Mouse (Mus musculus): Measurements from ENCODE around the gene Macf1.

The Macf1 gene

DNA sequence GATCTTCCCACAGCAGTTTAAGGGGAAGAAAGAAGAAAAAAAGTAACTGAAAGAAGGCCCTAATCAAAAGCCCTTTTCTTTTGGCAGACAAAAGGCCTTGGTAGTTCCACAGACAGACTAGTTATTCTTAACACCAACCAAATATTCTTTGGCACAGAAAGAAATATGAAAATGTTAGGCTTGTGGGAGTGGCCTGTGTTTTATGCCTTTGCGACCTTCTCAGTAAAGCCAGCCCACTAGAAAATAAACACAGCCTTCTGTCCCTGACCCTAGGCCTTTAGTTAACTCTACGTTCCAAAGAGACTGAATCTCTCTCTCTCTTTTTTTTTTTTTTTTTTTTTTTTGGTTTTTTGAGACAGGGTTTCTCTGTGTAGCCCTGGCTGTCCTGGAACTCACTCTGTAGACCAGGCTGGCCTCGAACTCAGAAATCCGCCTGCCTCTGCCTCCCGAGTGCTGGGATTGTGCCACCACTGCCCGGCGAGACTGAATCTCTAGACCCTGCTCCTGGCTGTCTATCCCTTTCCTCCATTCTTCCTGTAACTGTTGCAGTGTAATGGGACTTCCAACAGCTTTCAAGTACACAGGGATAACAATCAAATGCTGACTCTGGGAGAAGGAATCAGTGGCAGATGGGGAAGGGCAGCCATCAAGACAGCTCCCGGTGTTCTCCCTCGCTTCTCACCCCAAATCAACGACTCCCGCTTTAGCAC lies 85.5 kb downstream of the Macf1 start:
- DNase-seq (ENCODE audit: low read depth, low spot score) = no peak

DNA sequence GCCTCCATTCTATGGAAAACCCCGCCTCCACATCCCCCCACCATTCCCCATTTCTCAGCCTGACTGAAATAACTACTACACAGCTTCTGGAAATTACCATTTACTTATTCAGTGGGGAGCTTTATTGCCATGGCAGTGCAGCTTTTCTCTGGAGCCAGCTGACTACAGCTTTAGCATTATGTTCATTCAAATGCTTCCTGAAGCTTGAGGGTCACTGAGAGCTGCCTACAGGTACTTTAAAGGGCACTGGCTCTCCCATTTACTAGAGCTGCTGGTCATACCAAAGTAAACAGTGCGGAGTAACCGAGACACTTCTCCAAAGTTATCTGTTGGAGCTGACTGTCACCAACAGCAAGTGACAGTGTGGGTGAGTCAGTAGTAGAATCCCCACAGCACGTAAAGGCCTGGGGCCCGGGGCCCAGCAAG lies 89.8 kb downstream of the Macf1 start:
- DNase-seq (ENCODE audit: low read depth, low spot score) = no peak

DNA sequence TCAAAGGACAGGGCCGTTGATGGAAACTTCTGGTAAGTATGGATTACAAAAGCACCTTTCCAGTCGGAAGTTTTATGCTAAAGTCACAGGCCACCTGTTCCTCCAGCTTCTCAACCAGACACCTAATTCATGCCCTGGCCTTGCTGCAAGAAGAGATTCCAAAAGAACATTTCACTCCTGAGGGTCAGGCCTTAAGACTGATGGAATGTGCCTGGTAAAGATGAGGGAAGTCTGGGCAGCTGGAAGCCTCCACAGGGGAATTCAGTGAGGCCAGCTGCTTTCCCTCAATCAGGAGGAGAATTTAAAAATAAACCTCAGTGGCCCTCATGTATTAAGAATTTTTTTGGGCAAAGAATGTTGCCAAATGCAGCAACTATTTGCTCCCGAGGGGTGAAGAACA lies 90.5 kb downstream of the Macf1 start:
- DNase-seq (ENCODE audit: low read depth, low spot score) = no peak

DNA sequence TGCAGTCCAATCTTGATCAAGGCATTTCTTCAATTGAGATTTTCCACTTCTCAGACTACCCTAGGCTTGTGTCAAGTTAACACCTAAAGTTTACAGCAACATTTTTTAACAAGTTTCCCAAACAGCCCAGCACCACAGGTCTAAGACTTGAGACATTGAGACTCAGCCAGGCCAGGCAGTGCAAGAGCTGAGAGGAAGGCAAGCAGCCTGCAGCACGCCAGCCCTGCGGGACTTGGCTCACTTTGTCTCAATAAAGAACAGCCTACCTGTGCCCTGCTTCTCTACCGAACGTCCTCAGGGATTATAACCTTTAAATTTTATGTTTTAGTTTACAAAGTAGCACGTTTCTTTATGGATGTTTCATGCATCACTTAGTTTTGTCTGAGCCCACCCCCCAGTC lies 92.1 kb downstream of the Macf1 start:
- no peak for DNase-seq (ENCODE audit: low read depth, low spot score)

DNA sequence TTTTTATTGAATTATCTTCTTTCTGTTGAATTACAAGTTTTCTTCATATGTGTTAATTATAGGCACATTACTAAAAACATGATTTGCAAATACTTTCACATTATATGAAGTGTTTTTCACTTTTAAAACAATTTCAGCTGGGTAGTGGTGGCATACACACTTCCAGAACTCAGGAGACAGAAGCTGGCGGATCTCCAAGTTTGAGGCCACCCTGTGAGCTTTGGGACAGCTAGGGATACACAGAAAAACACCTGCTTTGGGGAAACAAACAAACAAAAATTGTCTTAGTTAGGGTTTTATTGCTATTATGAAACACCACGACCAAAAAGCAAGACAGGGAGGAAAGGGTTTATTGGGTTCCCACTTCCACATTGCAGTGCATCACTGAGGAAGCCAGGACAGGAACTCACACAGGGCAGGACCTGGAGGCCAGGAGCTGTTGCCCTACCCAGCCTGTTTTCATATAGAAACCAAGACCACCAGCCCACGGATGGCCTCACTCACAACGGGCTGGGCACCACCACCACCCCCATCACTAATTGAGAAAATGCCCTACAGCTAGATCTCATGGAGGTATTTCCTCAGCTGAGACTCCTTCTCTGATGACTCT lies 93.0 kb downstream of the Macf1 start:
- no peak for DNase-seq (ENCODE audit: low read depth, low spot score)

DNA sequence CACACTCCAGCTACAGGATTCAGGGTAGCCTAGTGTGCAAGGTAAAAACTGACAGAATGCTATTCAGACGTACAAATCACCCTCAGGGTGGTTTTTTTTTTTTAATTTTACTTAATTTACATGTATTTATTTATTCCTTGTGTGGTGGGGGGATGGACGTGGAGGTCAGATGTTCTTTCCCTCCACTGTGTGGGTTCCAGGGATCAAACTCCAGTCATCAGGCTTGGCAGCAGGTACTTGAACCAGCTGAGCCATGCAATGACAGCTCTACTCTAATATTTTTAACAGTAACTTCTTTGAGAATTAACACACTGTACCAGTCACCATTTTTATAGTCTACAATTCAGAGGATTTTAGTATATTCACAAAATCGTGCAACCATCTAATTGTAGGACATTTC lies 94.7 kb downstream of the Macf1 start:
- DNase-seq (ENCODE audit: low read depth, low spot score) = no peak

DNA sequence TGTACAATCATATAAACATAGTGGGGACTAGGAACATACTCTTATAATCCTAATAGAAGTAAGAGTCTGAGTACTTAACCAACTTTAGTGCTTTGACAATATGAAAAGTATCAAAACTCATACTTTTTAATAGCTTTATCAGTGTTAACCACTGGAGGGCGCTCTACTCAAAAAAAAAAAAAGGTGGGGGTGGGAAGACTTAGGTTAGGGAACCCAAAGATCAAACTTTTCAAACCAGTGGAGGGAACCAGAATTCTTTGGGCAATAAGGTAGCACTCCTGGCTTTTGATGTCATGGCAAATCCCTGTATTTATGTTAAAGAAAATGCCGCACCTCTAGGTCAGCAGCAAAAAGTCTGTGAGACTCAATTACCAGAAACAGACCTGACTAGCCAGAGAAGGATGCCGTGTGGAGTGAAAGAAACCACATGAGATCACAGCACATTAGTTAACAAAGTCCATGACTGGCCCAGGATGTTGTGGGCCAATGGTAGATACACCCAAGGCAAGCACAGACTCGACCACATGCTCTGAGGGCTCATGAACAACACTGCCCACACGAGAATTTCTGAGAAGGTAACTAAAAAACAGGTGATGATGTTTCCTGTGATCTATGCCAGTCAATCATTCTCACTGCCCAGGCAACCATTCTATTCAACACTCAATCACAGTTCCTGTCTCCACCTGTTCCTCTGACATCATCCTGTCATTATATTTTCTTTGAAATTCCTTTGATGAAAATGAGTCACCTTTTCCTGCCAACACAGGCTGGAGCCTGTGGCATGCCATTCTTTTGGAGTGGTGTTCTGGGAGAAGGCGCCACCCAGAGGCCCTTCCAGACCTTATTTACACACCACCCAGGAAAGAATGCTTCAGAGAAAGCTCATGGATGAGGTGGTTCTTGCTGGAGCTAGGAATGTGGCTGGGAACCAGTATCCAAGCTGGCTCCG lies 95.5 kb downstream of the Macf1 start:
- peak; percentile 83 for DNase-seq (ENCODE audit: low read depth, low spot score)

DNA sequence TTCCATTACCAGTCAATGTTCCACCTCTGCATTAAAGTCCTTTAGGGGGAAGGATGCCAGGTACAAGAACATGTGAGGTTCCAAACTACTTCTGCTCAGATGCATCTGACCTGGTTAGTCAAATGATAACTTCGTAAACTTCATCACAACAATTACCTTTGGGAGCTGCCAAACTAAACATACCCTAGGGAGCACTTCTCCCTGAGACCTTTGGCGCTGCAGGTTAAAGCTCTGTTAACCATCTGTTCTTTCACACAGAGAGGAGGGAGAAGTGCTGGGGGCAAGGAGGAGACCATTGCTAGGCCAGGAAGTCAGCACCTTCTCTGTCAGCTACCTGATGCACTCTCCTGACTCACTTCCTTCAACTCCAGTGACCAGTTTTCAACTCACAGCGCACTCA lies 96.5 kb downstream of the Macf1 start:
- no peak for DNase-seq (ENCODE audit: low read depth, low spot score)

DNA sequence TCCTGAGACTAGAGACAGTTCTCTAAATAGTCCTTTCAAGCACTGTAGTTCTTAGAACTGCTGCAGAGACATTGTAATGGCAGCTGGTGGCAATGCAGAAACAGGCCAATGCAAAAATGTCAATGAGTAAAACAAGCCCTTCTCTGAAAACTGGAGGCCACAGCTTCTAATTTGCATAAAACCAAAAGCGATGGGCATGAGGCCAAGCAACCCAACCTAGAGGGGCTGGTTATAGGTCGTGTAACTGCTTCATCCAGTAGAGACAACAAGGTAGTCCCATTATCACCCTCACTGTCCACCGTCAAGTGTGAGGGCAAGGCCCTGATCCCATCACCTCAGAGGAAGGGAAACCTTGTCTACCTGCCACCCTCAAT lies 99.5 kb downstream of the Macf1 start:
- DNase-seq (ENCODE audit: low read depth, low spot score) = no peak

DNA sequence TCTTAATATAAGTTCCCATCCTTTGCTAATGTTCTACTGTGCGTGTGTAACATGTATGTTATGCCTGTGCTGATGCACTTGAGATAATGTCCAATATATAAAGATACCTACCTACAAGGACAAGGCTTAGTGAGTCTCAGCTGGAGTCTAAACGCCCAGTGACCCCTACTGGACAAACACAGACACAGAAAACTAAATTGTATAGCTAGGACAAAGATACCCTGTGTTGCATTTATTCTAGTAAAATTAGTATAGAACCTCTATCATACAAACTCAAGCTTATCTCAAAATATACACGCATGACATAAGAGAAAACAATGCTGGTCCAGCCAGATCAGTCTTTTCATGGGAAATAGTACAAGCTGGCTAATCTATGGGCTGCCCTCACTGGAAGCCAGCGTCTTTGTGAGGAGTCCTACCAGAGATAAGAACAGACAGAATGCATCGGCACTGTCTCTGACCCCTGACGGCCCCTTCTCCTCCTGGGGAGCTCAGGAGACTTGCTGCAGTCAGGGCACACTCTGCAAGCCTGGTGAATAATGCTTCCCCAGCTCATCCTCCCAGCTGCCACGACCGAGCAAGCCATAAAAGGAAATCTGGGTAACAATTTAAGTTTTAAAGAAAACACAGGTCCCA lies 100.0 kb downstream of the Macf1 start:
- peak; percentile 26 for DNase-seq (ENCODE audit: low read depth, low spot score)

DNA sequence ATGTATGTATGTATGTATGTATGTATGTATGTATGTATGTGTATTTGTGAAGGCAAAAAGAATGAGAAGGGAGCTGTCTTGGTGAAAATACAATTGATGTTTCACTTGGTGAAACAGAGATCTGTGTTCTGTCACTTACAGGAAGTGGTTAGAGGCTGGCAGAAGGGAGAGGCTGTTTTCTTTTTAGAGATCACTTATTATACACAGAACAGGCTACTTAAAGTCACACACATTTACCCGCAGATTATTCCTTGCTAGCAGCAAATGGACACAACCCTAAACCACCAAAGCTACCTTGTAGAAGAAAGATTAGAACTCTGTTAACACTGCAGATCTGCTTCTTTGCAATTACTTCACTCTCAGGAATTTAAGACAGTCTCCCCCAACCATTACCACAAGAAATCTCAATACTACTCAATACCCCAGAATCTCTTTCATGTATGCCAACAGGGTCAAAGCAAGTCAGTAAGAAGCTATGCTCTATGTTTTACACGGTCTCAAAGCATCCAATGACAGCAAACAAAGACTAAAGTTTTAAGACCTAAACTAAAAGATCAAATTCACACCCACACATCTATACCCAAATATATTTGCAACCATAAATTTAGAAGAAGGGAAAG lies 106.6 kb downstream of the Macf1 start:
- no peak for DNase-seq (ENCODE audit: low read depth, low spot score)

DNA sequence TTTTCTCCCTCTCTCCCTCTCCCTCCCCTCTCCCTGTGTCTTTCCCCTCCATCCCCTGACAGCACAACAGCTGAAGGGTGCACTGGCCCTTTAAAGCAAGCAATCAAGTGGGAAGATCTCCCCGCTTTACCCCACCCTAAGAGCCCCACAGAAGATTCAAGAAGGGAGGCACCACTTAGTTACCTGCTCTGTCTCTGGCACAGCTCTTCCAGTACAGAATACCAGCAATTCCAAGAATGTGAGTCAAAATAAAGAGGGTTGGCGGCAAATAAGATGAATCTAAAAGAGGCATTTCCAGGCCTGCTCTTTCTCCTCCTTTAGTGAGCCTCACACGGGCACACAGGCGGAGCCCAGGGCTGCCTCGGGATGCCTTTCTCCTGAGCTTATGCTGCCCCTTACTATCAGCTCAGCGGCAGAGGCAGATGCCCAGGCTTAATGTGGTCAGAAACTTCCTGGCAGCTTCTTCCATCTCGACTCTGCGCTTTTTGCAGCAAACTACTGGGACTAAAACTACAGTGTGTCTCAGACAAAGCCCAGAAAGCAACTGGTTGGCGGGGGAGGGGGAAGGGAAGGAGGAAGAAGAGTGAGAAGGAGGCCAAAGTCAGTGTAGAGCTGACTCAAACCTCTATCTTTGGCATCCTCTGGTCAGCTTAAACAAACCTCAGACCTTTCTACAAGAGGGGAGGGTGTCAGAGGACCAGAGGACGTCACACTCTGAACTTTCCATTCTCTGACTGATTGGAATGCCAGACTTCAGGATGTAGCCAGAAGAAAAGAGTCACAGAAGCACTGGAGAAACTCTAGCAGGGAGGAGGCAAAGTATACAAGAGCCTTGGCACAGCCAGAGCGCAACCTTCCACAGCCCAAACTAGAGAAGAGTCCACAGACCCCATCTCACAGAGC lies 111.5 kb downstream of the Macf1 start:
- peak; percentile 66 for DNase-seq (ENCODE audit: low read depth, low spot score)

DNA sequence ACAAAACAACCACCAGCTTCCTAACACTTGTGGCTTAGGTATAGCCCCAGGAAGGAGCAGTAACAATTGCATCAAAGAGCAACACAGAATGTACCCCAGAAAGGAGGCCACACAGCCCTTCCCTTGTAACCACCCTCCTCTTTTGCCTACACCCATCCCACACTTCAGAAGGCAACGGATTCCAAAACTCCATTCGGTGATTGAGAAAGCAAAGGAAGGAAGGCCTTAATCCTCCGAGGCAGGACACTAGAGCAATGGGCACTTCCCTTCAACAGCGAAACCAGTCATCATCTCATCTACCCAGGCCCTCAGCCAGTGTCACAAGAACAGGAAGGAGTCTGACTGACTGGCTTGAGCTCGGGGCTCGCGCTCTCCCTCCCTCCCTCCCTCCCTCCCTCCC lies 112.3 kb downstream of the Macf1 start:
- peak; percentile 23 for DNase-seq (ENCODE audit: low read depth, low spot score)

DNA sequence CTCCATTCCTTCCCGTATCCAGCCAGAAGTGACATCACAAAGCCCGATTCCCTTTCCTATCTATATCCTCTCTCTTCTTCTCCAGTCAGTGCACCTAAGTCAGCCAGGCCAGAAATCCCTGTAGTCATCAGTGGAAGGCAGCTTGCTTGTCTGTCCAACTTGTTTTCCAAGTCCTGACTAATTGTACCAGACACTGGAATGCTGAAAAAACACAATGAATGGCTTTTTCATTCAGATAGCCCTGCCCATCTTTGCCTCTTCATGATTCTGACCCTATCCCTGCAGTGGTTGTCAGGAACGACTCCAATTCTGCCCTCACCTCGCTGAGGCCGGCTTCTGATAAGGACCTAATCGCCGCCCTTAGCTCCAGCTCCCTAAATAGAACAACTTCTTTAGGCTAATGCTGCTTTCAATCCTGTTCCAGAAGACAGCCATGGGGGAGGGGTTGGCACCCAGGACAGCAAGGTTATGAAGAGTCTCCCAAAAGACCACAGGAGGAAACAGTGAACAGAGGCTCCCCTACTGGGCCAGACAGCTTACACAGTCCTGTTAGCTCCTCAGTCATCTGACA lies 118.8 kb downstream of the Macf1 start:
- DNase-seq (ENCODE audit: low read depth, low spot score) = peak; percentile 51

DNA sequence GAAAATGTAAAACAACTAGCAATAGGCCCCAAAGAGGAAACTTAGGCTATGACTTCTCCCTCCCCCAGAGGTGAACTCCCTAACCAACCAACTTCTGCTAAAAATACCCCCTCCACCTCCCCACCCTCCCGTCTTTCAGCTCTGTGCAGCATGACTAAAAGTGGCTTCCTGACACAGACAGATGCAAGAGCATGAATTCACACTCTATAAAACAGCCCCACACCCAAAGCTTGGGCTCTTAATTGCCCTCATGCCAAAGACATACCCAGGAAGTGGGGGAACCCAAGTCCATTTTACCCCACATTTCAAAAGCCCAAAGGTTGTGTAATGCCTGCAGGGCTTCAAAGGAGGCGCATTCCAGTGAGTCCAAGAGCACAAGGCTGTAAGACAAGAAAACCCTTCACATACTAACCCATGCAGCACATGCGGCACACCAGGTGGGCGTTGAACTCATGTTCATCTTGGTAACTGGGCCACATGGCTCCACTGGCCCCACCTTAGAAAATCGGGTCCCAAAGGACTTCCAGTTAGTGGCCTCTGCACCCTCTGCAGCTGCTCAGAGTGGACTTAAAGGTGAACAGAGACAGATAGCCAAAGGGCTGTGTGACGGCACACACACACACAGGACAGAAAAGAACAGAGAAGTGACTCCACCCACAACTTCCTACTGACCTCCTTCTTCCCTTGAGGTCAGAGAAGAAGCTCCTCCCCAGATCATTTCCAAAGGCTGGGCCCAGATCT lies 119.9 kb downstream of the Macf1 start:
- DNase-seq (ENCODE audit: low read depth, low spot score) = peak; percentile 55

DNA sequence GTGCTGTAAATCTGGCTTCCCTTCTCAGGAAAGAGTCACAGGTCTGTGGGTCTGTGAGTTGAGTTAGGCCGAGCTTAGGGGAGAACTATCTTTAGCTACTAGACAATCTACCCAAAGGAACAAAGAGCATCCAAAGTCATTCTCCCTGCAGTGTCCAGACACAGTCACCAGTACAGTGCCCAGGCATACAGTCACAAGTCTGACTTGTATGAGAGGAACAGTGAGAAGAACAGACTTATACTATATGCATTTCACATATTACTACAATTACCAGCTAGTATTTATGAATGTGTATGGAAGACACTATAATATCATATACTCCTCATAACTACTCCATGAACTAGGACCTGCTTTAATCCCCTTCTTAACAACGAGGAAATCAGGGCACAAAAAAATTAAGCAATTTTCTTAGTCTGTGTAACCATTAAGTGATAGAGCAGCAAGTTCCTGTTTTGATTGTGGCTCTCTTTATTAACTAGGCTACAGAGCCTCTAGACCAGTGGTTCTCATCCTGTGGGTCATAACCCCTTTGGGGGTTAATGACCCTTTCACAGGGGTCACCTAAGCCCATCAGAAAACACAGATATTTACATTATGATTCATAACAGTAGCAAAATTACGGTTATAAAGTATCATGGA lies 121.9 kb downstream of the Macf1 start:
- no peak for DNase-seq (ENCODE audit: low read depth, low spot score)

DNA sequence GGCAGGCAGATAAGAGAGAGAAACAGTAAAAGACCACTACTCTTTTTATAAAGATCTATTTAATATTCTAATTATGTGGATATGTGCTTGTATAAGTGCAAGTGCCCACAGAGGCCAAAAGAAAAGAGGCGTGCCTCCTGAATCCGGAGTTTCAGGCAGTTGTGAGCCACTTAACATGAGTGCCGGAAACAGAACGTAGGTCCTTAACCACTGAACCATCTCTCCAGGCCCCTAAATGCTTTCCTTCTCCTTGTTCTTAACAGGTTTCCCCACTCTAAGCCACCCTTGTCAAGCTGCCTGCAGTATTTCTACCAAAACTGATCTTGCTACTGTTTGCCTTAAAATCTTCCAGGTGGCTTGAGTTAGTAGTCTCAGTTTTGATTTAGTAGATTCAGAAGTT lies 123.3 kb downstream of the Macf1 start:
- no peak for DNase-seq (ENCODE audit: low read depth, low spot score)

DNA sequence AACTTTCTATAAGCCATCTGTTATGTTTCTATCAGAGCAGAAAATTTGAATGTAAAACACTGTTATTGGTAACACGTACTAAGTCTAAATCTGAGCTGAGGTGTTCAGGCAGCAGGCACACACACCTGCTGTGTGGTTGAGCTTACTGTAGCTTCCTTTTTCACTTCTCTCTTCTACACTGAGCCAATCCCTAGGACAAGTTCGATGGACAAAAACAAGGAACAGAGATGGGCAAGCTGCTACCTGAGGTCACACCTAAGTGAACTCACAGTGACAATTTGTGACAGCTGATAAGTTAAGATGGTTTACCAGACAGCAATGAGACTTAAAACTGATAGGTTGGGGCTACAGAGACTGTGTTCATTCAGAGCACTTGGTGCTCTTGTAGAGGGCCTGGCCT lies 125.7 kb downstream of the Macf1 start:
- DNase-seq (ENCODE audit: low read depth, low spot score) = no peak

DNA sequence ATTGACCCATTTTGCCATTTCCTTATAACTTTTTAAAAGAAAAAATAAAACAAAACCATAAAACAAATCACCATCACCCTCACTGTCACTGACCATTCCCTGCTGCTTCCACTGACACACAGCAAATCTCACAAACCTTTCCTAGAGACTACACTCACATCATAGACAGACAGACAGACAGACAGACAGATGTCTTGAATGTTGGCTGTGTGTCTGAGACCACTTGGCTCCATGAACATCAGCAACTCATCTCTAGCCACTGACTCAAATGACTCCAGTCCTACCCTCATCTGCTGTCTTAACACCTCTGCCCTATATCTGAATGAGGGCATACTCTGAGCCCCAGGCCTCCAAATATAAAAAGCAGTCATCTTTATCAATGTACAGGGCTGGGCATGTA lies 128.9 kb downstream of the Macf1 start:
- no peak for DNase-seq (ENCODE audit: low read depth, low spot score)
